Mouse (Mus musculus) cerebellum, adult (tissue): ENCODE data around the gene Tmem160.

Experiments used
- ATAC-seq: cut with Nextera tagmentation; 2 replicates; pipeline ENCODE4 v1.9.2; 2017; ENCODE audit warnings: mild to moderate bottlenecking, moderate library complexity, mixed read lengths; ENCODE audit not compliant: insufficient number of reproducible peaks, low FRiP score, low TSS enrichment

The Tmem160 gene

DNA sequence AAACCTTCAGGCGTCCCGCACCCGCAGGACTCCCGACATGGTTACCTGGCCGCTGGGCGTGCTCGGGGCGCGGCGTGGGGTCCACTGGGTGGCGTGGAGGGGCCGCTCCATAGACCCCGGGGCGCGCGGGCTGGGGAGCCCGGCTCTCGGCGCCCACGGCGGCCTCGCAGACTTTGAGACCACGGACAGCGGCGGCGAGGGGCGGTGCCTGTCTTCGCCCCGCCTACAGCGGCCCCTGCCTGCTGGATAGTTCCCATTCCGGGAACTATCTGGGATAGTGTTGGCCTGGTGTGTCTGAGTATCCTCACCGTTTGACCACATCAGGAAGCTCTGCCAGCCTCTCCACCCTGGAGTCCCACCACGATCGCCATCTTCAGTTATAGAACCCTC lies 24.0 kb downstream of the Tmem160 start:
- ATAC-seq, result no peak

DNA sequence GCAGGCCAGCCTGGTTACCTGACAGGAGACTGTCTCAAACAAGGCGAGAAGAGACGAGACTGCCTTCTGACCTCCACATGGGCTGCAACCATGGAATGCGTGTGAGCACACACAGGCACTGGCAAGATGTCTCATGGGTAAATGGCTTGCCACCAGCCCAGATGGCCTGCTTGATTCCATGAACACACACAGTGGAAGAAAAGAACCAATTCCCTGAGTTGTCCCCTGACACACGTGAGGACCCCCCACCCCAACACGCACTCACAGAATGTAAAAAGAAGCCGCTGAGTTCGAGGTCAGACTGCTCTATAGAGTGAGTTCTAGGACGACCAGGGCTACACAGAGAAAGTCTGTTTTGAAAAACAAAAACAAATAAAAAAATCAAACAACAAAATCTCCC lies 25.0 kb downstream of the Tmem160 start, which contains the start of gene Npas1:
Npas1 (minus strand) TSS at position 101 of the 400 bp plus-strand sequence.
- ATAC-seq, result no peak

DNA sequence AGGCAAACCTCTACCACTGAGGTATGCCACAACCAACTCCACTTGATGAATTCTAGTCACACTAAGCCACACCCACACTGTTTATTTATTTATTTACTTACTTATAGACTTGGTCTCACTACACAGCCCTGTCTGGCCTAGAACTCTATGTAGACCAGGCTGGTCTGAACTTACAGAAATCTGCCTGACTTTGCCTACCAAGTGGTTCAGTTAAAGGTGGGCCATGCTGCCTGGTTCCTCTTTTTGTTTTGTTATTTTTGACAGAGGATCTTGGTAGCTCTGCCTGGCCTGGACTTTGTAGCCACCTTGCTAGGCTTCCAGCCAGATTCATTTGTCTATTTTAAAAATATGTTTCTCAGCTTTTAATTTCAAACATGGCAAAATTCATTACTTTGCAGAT lies 36.2 kb downstream of the Tmem160 start:
- ATAC-seq, result no peak

DNA sequence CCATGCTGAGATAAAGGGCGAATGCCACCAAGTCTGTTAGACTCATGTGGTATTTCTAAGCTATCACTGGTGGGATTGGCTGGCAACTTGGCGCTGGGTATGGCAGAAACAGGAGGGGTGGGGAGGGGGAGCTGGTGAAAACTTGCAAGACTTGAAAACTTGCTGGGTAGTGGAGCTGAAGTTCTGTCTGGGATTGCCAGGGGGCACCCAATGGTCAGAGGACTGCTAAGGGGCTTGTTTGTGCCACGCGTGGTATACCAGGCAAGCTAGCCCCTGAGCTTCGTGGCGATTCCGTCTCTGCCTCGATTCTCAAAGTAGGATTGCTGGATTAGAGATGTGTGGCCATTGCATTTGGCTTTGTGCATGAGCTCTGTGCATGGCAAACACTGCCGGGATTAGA lies 37.4 kb downstream of the Tmem160 start:
- ATAC-seq, result no peak

DNA sequence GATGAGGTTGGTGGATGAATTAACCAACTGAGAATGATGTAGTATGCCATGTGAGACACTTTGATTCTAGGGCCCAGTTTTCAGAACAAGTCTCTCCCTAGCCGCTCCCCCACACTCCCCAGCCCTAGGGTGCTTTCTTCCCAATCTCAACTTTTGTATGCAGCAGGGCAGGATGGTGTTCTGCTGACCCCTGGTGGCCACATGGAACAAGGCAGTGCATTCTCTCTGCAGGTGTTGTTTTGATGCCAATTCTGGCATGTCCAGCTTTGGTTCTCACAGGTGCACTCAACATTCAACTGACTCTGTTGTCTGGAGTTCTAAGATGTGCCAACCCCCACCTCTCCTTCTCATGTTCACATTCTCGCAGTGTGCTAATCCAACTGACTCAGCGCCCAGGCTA lies 39.2 kb downstream of the Tmem160 start:
- 0 out of 2 replicates have a peak, but pooled peaks have one; percentile 61 for ATAC-seq

DNA sequence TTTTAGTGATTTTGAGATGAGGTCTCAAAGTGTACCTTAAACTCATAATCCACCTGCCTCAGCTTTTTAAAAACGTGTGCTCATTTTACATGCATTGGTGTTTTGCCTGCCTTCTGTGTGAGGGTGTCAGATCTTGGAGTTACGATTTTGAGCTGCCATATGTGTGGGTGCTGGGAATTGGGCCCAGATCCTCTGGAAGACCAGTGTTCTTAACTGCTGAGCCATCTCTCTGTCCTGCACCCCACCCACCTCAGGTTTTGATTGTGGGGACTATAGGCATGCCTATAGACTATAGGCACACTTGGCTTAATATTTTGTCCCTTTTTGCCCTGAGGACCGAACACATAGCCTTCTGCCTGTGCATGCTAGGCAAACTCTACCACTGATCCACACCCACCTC lies 39.6 kb downstream of the Tmem160 start:
- ATAC-seq, result no peak

DNA sequence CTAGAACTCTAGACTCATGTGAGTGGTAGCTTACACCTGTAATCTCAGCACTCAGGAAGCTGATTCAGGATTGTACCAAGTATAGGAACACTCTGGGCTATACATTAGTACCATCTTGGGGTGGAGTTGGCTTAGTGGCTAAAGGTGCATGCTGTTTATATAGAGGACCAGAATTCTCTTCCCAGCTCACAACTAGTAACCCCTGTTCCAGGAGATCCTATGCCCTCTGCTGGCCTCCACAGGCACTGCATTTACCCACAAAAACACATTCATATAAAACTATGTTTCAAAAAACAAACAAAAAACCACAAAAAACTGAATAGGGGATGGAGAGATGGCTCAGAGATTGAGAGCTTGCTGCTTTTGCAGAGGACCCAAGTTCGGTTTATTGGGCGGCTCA lies 40.8 kb downstream of the Tmem160 start:
- ATAC-seq, result no peak

DNA sequence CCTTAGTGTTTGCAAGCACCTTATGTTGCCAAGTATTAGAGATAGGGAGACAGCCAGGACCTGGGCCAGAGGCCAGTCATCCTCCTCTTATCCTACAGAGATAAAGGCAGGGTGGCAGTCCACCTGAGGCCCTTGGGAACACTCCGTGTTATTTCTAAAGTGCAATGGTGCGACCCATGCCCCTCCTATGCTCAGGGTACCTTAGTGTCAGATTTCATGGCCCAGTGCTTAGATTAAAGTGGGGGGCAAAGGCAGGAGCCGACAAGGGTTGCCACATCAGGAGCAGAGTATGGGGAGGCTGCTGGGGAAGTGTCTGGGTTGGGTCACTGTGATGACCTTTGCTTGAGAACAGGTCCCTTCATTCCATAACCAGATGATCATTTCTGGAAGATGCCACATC lies 43.7 kb downstream of the Tmem160 start:
- ATAC-seq, result no peak

DNA sequence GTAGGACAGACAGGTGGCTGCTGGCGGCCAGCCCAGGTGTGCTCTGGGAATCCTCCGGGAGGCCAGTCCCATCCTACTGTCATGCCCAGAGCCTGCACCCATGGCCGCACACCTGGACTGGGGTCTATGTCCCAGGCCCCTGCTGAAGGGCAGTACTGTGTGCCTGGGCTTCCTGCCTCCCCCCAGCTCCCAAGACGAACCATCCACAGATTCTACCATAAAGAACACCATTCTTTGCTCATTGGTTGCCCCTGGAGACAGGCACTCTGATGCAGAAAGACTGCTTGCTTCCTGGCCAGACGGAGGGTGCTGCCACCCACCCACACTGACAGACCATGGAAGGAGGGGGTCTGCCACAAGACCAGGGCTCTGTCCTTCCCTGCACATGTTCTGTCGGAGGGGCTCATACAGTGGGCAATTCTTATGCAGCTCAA lies 47.1 kb downstream of the Tmem160 start:
- no peak for ATAC-seq

DNA sequence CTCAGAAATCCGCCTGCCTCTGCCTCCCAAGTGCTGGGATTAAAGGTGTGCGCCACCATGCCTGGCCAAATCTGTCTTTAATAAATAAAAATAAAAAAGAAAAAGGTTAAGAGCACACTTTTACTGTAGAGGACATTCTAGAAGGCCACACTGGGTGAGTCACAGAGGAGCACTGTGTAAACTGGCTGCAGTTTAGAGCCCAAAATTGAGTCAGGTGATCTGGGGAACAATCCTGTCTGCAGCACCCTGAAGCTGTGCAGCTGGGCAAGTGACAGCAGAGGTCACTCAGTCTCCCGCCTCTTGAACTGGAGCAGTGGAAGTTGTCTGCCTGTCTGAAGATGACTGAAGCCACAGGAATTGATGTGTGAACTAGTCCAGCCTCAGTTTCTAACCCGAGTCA lies 49.0 kb downstream of the Tmem160 start:
- no peak for ATAC-seq

DNA sequence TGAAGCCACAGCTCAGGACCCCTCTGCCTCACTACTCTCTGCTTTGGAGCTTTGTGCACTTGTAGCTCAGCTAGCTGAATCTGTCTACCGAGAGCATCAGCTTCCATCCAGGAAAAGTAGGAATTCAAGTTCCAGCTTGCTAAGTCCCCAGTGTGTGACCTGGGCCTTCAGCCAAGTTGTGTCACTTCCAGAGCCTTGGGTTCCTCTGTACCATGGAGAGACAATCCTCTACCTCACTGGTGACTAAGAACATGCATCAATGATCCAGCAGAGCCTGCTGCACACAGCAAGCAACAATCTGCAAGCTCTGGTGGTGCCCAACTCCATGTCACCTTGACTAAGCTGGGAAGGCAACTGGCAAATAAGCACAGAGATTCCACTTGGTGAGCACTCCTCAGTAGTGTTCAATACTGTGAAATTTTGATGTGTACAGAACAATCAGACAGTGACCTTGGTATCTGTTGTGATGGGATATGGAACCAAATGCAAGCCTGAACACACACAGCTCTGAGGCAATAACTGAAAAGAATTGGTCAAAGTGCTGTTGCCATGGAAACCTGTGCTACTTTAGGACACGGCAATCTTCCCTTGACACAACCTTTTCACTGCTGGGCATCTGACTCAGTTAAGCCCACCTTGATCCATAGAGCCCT lies 52.1 kb downstream of the Tmem160 start:
- no peak for ATAC-seq
